Mouse (Mus musculus): ENCODE measurements around the gene Nol12. TPM values are rescaled to one million over a fixed set of nuclear protein-coding genes. Genes with fewer than 3 reads are reported as not detected.

Nol12 gene
- polyA plus RNA-seq, 1 experiment: 16.3 TPM

DNA sequence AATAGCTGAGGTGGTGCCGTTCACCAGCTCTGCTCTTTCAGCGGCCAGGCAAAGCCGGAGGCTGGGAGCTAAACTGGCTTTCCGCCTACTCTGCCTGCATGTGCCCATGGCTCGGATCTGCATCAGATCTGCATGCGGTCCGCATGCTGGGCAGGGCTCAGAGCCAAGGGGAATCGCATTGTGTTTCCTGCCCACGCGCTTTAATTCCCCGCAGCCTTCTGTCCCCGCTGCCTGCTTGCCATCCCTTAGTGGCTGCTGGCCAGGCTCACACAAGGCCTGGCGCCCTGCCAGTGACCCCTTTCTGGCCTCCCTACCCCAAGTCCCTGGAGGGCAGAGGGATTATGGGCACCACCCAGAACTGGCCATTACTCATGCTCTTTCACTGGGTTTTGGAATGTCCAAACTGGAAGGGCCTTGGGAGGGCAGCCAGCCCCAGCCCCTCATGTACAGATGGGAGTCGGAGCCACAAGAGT is 53.8 kb downstream of the Nol12 start:
- Histone ChIP-seq H3K9me3 (no peaks in the 10 kb centered on the region), H3K36me3 (replicated peaks; ENCODE audit: low read length) (peaks cover 85% of the 10 kb centered on the region), H3K27me3 (replicated peaks) (no peaks in the 10 kb centered on the region), H3K4me1 (peaks cover 38% of the 10 kb centered on the region), H3K4me3 (replicated peaks) (no peak overlapping the region)
- no peak for TF ChIP-seq FLI1 (IDR thresholded peaks at IDR 0.05; ENCODE audit: low read length)
- TF ChIP-seq GATA1 (IDR thresholded peaks at IDR 0.05; ENCODE audit: borderline replicate concordance, low read length): no peak

DNA sequence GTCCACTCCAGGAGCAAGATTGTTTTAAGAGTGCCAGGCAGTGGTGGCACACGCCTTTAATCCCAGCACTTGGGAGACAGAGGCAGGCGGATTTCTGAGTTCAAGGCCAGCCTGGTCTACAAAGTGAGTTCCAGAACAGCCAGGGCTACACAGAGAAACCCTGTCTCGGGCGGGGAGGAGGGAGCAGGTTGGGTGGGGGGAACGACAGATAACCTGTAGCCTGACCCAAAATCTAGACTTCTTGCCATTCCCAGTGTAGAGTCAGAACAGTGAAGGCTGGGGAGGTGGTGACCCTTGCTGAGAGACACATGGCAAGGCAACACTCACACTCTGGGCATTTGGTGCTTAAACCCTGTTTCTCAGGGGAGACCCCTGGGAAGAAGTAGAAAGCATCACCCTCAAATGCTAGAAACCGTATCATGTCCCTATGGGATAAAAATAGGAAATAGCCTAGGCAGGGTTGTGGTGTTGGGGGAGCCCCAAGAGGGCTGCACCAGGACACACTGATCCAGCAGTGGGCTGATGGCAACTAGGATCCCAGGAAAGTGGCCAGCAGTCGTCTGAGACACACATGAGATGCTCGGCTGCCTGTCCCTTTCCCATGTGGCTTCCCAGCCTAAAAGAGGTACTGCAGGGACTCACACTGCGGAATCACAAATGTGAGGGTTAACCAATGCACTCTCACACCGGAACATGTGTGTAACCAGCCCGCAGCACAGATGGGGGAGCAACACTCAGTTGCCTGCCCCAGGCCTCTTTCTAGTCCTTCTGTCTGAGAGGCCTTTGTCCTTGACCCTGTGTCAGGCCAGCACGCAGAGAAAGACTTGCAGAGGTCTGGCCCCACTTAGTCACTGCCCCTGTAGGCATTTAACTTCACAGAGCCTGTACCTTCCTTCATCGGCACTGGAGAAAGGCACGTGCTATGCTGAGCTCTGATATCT is 54.7 kb downstream of the Nol12 start:
- no peak overlapping the region for H3K4me3 ChIP-seq (replicated peaks)
- H3K9me3 ChIP-seq: no peaks in the 10 kb centered on the region
- H3K4me1 ChIP-seq: peaks cover 29% of the 10 kb centered on the region
- TF ChIP-seq GATA1 (IDR thresholded peaks at IDR 0.05; ENCODE audit: borderline replicate concordance, low read length) (no peak), FLI1 (IDR thresholded peaks at IDR 0.05; ENCODE audit: low read length) (no peak)
- peaks cover 94% of the 10 kb centered on the region for H3K36me3 ChIP-seq (replicated peaks; ENCODE audit: low read length)
- H3K27me3 ChIP-seq (replicated peaks): no peaks in the 10 kb centered on the region

DNA sequence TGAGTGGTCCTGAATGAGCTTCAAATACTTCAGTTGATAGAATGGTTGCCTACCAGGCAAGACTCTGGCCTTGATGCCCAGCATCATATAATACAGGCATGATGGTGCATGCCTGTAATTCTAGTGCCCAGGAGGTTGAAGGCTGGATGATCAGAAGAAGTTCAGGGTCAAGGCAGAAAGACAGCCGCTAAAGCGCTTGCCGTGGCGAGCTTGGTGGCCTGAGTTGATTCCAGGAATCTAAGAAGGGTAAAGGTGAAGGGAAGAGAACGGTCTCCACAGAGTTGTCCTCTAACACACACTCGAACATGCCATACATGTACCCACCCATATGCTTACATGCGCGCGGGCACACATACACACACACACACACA is 55.3 kb downstream of the Nol12 start:
- no peak overlapping the region for H3K4me3 ChIP-seq (replicated peaks)
- peaks cover 100% of the 10 kb centered on the region for H3K36me3 ChIP-seq (replicated peaks; ENCODE audit: low read length)
- H3K4me1 ChIP-seq: peaks cover 24% of the 10 kb centered on the region
- TF ChIP-seq GATA1 (IDR thresholded peaks at IDR 0.05; ENCODE audit: borderline replicate concordance, low read length) (no peak), FLI1 (IDR thresholded peaks at IDR 0.05; ENCODE audit: low read length) (no peak)
- H3K9me3 ChIP-seq: no peaks in the 10 kb centered on the region
- H3K27me3 ChIP-seq (replicated peaks): no peaks in the 10 kb centered on the region

DNA sequence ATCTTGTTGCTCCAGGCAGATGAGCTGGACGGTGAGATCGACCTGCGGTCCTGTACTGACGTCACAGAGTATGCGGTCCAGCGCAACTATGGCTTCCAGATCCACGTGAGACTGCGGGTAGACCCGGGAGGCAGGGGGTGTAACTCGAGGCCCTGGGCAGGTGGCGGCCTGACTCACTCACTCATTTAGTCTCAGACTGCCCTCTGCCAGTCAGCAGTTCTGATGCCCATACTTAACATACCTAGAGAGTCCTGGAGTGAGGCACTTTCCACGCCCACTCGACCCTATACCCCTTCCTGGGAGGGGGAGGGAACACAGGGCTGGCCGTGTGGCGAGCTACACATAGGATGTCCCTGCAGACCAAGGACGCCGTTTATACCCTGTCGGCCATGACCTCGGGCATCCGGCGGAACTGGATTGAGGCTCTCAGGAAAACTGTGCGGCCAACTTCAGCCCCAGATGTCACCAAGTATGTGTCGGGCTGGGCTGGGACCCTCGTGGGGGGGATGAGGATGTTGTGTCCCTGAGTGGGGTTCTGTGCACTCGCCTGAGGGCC is 56.3 kb downstream of the Nol12 start:
- Histone ChIP-seq H3K9me3 (no peaks in the 10 kb centered on the region), H3K4me1 (peaks cover 22% of the 10 kb centered on the region), H3K27me3 (replicated peaks) (no peaks in the 10 kb centered on the region), H3K4me3 (replicated peaks) (no peak overlapping the region), H3K36me3 (replicated peaks; ENCODE audit: low read length) (peaks cover 100% of the 10 kb centered on the region)
- TF ChIP-seq GATA1 (IDR thresholded peaks at IDR 0.05; ENCODE audit: borderline replicate concordance, low read length) (no peak), FLI1 (IDR thresholded peaks at IDR 0.05; ENCODE audit: low read length) (no peak)

DNA sequence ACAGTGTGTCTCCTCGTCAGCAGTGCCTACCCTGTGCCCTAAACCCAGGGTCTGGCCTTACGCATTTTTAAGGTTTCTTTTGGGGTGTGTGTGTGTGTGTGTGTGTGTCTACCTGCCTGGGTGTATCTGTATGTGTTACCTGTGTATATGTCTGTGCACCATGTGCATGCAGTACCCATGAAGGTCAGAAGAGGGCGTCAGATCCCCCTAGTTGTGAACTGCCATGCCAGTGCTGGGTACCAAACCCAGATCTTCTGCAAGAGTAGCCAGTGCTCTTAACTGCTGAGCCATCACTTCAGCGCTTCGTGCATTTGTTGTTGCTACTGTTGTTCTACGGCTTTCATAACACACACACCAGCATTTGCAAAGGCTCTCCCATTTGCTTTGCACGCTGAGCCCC is 57.5 kb downstream of the Nol12 start:
- no peak overlapping the region for H3K4me3 ChIP-seq (replicated peaks)
- H3K9me3 ChIP-seq: no peaks in the 10 kb centered on the region
- peaks cover 18% of the 10 kb centered on the region for H3K4me1 ChIP-seq
- TF ChIP-seq GATA1 (IDR thresholded peaks at IDR 0.05; ENCODE audit: borderline replicate concordance, low read length) (no peak), FLI1 (IDR thresholded peaks at IDR 0.05; ENCODE audit: low read length) (no peak)
- H3K27me3 ChIP-seq (replicated peaks): no peaks in the 10 kb centered on the region
- H3K36me3 ChIP-seq (replicated peaks; ENCODE audit: low read length): peaks cover 96% of the 10 kb centered on the region

DNA sequence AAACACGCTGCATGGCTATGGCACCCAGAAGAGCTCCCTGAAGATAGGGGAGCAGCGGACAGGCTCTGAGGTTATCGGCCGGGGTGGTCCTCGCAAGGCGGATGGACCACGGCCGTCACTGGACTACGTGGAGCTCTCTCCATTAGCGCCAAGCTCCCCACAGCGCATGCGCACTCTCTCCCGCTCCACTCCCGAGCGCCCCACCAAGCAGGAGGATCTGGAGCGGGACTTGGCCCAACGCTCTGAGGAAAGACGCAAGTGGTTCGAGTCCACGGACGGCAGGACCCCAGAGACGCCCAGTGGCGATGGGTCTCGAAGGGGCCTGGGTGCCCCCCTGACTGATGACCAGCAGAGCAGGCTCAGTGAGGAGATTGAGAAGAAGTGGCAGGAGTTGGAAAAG is 58.2 kb downstream of the Nol12 start:
- peaks cover 95% of the 10 kb centered on the region for H3K36me3 ChIP-seq (replicated peaks; ENCODE audit: low read length)

More for the DNA sequence above, 58.2 kb downstream of the Nol12 start:
- Histone ChIP-seq H3K4me3 (replicated peaks) (no peak overlapping the region), H3K9me3 (no peaks in the 10 kb centered on the region), H3K4me1 (peaks cover 16% of the 10 kb centered on the region), H3K27me3 (replicated peaks) (no peaks in the 10 kb centered on the region)
- TF ChIP-seq FLI1 (IDR thresholded peaks at IDR 0.05; ENCODE audit: low read length) (no peak), GATA1 (IDR thresholded peaks at IDR 0.05; ENCODE audit: borderline replicate concordance, low read length) (no peak)

Other genes starting within 250 kb of the Nol12 start
- gene Elfn2, start 216.2 kb upstream of the Nol12 start, polyA plus RNA-seq (2012; ENCODE audit: insufficient read depth, low replicate concordance): 0.26 and 0.28 TPM in 2 replicates
- 36.6 and 48.4 TPM in 2 replicates for gene Mfng, start 161.5 kb upstream of the Nol12 start, polyA plus RNA-seq (2012; ENCODE audit: insufficient read depth, low replicate concordance)
- gene Card10, start 131.9 kb upstream of the Nol12 start, polyA plus RNA-seq (2012; ENCODE audit: insufficient read depth, low replicate concordance): 1.5 and 2.1 TPM in 2 replicates
- 1.2 and 3.7 TPM in 2 replicates for gene Cdc42ep1, start 92.3 kb upstream of the Nol12 start, polyA plus RNA-seq (2012; ENCODE audit: insufficient read depth, low replicate concordance)
- not detected in 2 replicates for gene Lgals2, start 79.4 kb upstream of the Nol12 start, polyA plus RNA-seq (2012; ENCODE audit: insufficient read depth, low replicate concordance)
- 198 and 388 TPM in 2 replicates for gene Gga1, start 57.7 kb upstream of the Nol12 start, polyA plus RNA-seq (2012; ENCODE audit: insufficient read depth, low replicate concordance)
- gene Gm49510, start 35.3 kb upstream of the Nol12 start, polyA plus RNA-seq (2012; ENCODE audit: insufficient read depth, low replicate concordance): 2.9 and 8.0 TPM in 2 replicates
- gene Sh3bp1, start 35.2 kb upstream of the Nol12 start, polyA plus RNA-seq (2012; ENCODE audit: insufficient read depth, low replicate concordance): 1,441 and 3,817 TPM in 2 replicates
- gene Pdxp, start 21.0 kb upstream of the Nol12 start, polyA plus RNA-seq (2012; ENCODE audit: insufficient read depth, low replicate concordance): 8.6 and 29.8 TPM in 2 replicates
- gene Lgals1, start 8.2 kb upstream of the Nol12 start, polyA plus RNA-seq (2012; ENCODE audit: insufficient read depth, low replicate concordance): 75.3 and 689 TPM in 2 replicates
- 97.8 and 237 TPM in 2 replicates for gene Triobp, start 12.8 kb downstream of the Nol12 start, polyA plus RNA-seq (2012; ENCODE audit: insufficient read depth, low replicate concordance)
- gene H1f0, start 93.5 kb downstream of the Nol12 start, polyA plus RNA-seq (2012; ENCODE audit: insufficient read depth, low replicate concordance): 211 and 406 TPM in 2 replicates
- gene Galr3, start 107.0 kb downstream of the Nol12 start, polyA plus RNA-seq (2012; ENCODE audit: insufficient read depth, low replicate concordance): 10.8 and 18.1 TPM in 2 replicates
- 32.5 and 90.9 TPM in 2 replicates for gene Ankrd54, start 128.0 kb downstream of the Nol12 start, polyA plus RNA-seq (2012; ENCODE audit: insufficient read depth, low replicate concordance)
- gene Eif3l, start 140.2 kb downstream of the Nol12 start, polyA plus RNA-seq (2012; ENCODE audit: insufficient read depth, low replicate concordance): 9.1 and 10.8 TPM in 2 replicates
- 2.0 and 8.4 TPM in 2 replicates for gene Micall1, start 174.0 kb downstream of the Nol12 start, polyA plus RNA-seq (2012; ENCODE audit: insufficient read depth, low replicate concordance)
- gene Polr2f, start 206.1 kb downstream of the Nol12 start, polyA plus RNA-seq (2012; ENCODE audit: insufficient read depth, low replicate concordance): 56.4 and 173 TPM in 2 replicates
- 4.1 TPM in 1 of 2 replicates, not detected in the other for gene 1700088E04Rik, start 206.3 kb downstream of the Nol12 start, polyA plus RNA-seq (2012; ENCODE audit: insufficient read depth, low replicate concordance)
- gene Sox10, start 230.3 kb downstream of the Nol12 start, polyA plus RNA-seq (2012; ENCODE audit: insufficient read depth, low replicate concordance): not detected in 2 replicates